Mouse (Mus musculus) kidney, adult 9 months (tissue): ENCODE results near the gene Trappc3.

Source experiments
- DNase-seq: peaks from one replicate; pipeline ENCODE4 v3.0.0; 2022

The Trappc3 gene

GRCm38 (mm10) chr4:126278961-126279360 lies 16.8 kb downstream of the Trappc3 start:
- DNase-seq = no peak

DNA sequence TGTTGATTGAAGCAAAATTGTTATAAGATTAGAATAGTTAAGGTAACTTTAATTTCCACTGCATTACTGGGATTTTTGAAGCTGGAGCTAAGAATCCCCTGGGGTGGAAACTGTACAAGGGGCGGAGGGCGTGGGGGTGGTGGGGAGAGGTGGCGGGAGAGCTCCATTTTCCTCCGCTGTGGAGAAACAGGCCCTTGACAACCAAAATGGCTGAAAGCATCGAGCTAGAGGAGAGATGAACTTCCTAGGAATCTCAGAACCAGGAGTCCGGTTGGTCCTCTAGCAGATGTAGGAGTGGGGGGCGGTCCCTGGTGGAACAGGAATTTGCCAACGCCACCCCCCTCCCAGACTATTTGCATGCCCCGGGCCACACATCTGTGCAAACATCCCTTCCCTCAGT lies 19.6 kb downstream of the Trappc3 start:
- DNase-seq = no peak

GRCm38 (mm10) chr4:126283582-126283981 lies 21.5 kb downstream of the Trappc3 start:
- DNase-seq = no peak

DNA sequence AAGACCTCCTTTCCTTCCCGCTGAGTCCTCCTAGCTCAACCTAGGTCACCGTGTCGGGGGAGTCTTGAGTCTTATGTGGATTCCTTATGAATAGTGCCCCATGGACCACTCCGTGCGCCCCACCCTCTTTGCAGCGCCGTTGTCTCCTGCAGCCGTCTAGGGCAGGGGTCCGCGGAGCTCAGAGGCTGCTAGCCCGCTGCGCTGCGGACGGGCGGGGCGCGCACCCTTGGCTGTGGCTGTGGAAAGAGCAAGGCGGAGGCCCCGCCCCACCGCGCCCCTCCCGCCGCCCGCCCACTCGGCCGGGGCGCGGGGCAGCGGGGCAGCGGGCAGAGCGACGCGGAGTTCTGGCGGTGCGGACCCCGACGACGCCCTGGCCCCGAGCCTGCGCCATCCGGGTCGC lies 24.4 kb downstream of the Trappc3 start, which contains the start of gene Col8a2:
TSS of gene Col8a2 (plus strand) at position 302 of the 400 bp plus-strand sequence.
- DNase-seq = no peak

GRCm38 (mm10) chr4:126287302-126287995 lies 25.3 kb downstream of the Trappc3 start:
- no peak for DNase-seq

GRCm38 (mm10) chr4:126288085-126288666 lies 26.1 kb downstream of the Trappc3 start:
- DNase-seq = no peak

DNA sequence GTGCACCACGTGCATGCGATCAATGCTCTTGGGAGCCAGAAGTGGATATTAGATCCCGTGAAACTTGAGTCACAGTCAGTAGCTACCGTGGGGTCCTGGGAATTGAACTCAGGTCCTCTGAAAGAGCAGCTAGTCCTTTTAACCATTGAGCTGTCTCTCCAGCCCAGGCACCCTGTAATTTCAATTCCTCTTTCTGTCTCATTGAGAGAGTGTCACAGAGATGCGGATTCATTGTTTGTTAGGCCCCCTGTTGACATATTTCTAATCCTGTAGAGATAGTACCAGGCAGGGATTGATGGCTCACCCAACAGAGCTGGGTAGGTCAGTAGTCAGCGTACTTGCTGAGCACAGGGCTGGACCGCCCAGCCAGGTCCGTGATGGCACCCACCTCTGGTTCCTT lies 28.2 kb downstream of the Trappc3 start:
- DNase-seq = no peak

DNA sequence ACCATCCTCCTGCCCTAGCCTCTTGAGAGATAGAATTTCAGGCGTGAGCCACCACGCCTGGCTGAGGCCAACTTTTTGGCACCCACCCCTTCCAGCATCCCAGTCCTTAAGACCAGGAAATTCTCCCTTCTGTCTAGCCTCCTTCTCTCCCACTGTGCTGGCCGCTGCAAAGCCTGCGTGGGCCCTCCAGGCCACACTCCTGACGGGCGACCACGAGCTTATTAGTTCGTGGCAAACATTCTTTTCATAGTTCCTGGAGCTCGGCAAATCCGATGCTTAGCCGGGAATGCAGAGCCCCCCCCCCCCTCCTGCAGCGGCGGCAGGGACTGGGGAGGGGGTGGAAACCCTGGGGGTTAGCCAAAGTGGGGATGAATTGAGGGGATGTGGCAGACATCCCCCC lies 29.1 kb downstream of the Trappc3 start:
- DNase-seq = no peak

- no peak for DNase-seq
These were observed 33.0 kb downstream of the Trappc3 start for GRCm38 (mm10) chr4:126295152-126295551.

GRCm38 (mm10) chr4:126295937-126296336 lies 33.8 kb downstream of the Trappc3 start:
- DNase-seq = no peak

- peak; percentile 50 for DNase-seq
These were observed 34.5 kb downstream of the Trappc3 start for GRCm38 (mm10) chr4:126296617-126297101.

DNA sequence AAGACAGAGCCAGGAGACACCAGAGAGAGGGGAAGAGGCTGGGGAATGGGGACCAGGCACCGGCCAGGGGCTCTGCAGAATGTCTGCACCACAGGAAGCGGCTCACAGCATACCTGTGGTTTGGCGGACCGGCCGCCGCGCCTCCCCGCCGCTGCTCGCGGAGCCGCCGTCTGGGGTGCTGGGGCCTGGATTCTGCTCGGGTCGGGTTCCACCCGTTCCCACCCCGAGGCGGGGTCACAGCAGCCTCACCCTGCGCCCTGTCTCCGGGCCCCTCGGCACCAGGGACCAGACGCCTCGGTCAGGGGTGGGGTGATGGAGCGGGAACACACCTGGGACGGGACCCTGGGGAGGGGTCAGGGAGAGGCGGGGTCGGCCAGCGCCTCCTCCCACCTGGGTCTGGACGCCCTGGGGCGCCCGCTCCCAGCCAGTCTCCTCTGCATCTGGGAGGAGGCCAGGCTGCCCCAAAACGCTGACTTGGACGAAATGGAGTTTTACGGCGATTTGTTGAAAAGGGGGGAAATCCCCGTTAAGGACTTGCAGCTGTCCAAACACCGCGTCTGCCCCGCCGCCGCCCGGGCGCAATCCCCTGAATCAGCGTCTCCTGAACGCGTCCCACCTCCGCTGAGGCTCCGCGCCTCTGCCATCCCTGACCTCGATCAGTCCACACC lies 38.9 kb downstream of the Trappc3 start:
- no peak for DNase-seq

DNA sequence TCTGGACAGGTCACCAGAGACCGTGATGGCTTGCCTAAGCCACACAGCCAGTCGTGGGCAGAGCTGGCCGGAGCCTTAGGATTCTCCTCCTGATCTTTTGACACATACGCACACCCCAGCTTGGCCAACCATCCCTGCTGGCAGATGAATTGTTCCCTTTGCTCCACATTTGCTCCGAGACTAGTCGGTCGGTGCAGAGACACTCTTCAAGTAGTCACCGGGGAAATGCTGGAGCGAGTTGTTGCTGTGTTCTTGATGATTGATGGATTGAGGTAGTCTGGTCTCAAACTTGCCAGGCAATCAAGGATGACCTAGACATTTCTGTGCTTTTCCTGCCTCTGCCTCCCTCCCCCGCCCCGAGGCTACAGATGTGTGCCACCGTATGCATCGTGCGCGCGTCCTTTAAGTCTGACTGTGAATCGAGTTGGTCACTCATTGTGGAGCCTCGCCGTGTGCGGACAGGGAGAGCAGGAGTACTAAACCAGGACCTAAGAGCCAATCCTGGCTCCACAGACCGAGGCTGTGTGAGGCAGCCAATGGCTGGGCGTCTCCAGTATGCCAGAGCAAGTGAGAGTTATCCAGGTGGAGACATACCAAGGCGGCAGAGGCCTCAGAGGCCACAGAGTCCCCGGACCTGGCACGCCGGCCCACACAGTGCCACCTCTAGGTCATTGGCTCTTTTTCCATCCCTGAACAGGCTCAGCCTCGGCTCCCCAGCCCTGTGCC lies 39.6 kb downstream of the Trappc3 start:
- no peak for DNase-seq

GRCm38 (mm10) chr4:126303877-126304276 lies 41.8 kb downstream of the Trappc3 start:
- DNase-seq = no peak

GRCm38 (mm10) chr4:126305428-126305827 lies 43.3 kb downstream of the Trappc3 start:
- no peak for DNase-seq

GRCm38 (mm10) chr4:126306058-126306457 lies 43.9 kb downstream of the Trappc3 start:
- no peak for DNase-seq

- DNase-seq = no peak
These were observed 44.7 kb downstream of the Trappc3 start for GRCm38 (mm10) chr4:126306827-126307226.

- no peak for DNase-seq
These were observed 47.2 kb downstream of the Trappc3 start for GRCm38 (mm10) chr4:126309211-126309921.

DNA sequence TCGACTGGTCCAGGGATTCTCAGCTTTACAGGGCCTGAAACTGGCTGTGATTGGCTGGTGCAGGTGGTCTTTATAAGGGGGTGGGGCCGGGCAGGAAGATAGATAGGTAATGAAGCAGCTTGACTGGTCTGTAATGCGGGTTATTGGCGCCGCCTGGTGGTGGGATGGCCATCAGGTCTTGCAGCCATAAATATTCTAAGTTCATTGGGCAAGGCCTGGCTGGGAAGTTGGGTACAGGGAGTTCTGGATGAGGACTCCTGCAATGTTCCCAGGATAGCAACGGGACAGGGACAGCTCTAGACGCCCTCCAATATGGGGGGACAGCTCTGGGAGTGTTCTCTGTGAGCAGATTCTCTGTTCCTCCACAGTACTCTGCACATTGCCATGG lies 47.8 kb downstream of the Trappc3 start:
- DNase-seq = peak; percentile 90

DNA sequence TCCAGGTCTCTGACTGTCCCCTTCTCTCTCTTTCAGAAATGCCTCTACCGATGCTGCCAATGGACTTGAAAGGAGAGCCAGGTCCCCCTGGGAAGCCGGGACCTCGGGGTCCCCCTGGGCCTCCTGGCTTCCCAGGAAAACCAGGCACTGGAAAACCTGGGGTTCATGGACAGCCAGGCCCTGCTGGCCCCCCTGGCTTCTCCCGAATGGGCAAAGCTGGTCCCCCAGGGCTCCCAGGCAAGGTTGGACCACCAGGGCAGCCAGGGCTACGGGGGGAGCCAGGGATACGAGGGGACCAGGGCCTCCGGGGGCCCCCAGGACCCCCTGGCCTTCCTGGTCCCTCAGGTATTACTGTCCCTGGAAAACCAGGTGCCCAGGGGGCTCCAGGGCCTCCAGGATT lies 48.2 kb downstream of the Trappc3 start:
- DNase-seq = no peak

GRCm38 (mm10) chr4:126311566-126312200 lies 49.6 kb downstream of the Trappc3 start:
- no peak for DNase-seq

GRCm38 (mm10) chr4:126313202-126313601 lies 51.1 kb downstream of the Trappc3 start:
- DNase-seq = no peak
